Mouse (Mus musculus) myocyte (in vitro differentiated cells): ENCODE measurements around the gene Dcakd. TPM values are rescaled to one million over a fixed set of nuclear protein-coding genes. Genes with fewer than 3 reads are reported as not detected.

Experiments used
- H3K27me3 ChIP-seq: one replicate; pipeline ENCODE4 v1.6.1; 2011; ENCODE audit not compliant: control insufficient read depth, insufficient read depth, insufficient read length
- H3K36me3 ChIP-seq: one replicate; pipeline ENCODE4 v1.6.1; 2011; ENCODE audit not compliant: control insufficient read depth, insufficient read depth
- H3K4me2 ChIP-seq: one replicate; pipeline ENCODE4 v1.6.1; 2011; ENCODE audit warnings: low read depth, control low read depth
- H3K4me3 ChIP-seq: one replicate; pipeline ENCODE4 v1.5.1; 2011; ENCODE audit warnings: mild to moderate bottlenecking, control low read depth, moderate library complexity
- H3K79me2 ChIP-seq: one replicate; pipeline ENCODE4 v1.6.1; 2011; ENCODE audit not compliant: control insufficient read depth, insufficient read depth
- H3ac ChIP-seq: one replicate; pipeline ENCODE4 v1.6.1; 2011; ENCODE audit not compliant: control insufficient read depth, insufficient read length
- CEBPB ChIP-seq: IDR thresholded peaks from 2 replicates; pipeline ENCODE4 v1.6.1; 2011; ENCODE audit warnings: mild to moderate bottlenecking, moderate library complexity; ENCODE audit not compliant: poor library complexity, insufficient read depth, severe bottlenecking
- E2F4 ChIP-seq: IDR thresholded peaks from one replicate; pipeline ENCODE4 v1.6.1; 2011; ENCODE audit warnings: mild to moderate bottlenecking, control low read depth, moderate library complexity; ENCODE audit not compliant: insufficient read depth
- MAX ChIP-seq: IDR thresholded peaks from one replicate; pipeline ENCODE4 v1.6.1; 2011; ENCODE audit warnings: low read depth, mild to moderate bottlenecking, control low read depth
- MYOD1 ChIP-seq, 3 experiments: IDR thresholded peaks; one replicate each; pipeline ENCODE4 v1.6.1; 2011; ENCODE audit warnings: control low read depth in 2 of 3, low read depth in 2 of 3, mild to moderate bottlenecking in 2 of 3, moderate library complexity in 1 of 3; ENCODE audit not compliant: insufficient read length in 2 of 3, control insufficient read depth in 1 of 3
- MYOG ChIP-seq, 3 experiments: IDR thresholded peaks; one replicate each; pipeline ENCODE4 v1.6.1; 2011; ENCODE audit warnings: control low read depth in 2 of 3, low read depth in 2 of 3, mild to moderate bottlenecking in 2 of 3; ENCODE audit not compliant: insufficient read length in 2 of 3, control insufficient read depth in 1 of 3, insufficient read depth in 1 of 3
- POLR2A ChIP-seq: IDR thresholded peaks from one replicate; pipeline ENCODE4 v1.6.1; 2011; ENCODE audit warnings: low read depth, mild to moderate bottlenecking, control low read depth, moderate library complexity; ENCODE audit not compliant: insufficient read length
- POLR2AphosphoS2 ChIP-seq: IDR thresholded peaks from one replicate; pipeline ENCODE4 v1.6.1; 2011; ENCODE audit warnings: low read depth, control low read depth; ENCODE audit not compliant: insufficient read length
- REST ChIP-seq: IDR thresholded peaks from one replicate; pipeline ENCODE4 v1.6.1; 2011; ENCODE audit warnings: mild to moderate bottlenecking, control low read depth, moderate library complexity; ENCODE audit not compliant: insufficient read depth, insufficient read length
- SRF ChIP-seq: IDR thresholded peaks from one replicate; pipeline ENCODE4 v1.6.1; 2011; ENCODE audit warnings: low read depth; ENCODE audit not compliant: control insufficient read depth, insufficient read length
- TCF12 ChIP-seq: IDR thresholded peaks from one replicate; pipeline ENCODE4 v1.6.1; 2011; ENCODE audit warnings: mild to moderate bottlenecking, control low read depth; ENCODE audit not compliant: poor library complexity, insufficient read depth, severe bottlenecking
- TCF3 ChIP-seq: IDR thresholded peaks from one replicate; pipeline ENCODE4 v1.6.1; 2011; ENCODE audit warnings: low read depth, control low read depth; ENCODE audit not compliant: insufficient read length
- USF1 ChIP-seq: IDR thresholded peaks from one replicate; pipeline ENCODE4 v1.6.1; 2011; ENCODE audit warnings: low read depth, mild to moderate bottlenecking, control low read depth, moderate library complexity
- polyA plus RNA-seq: library from polyadenylated mRNA; unstranded; fragments of >200 nt; fragmentation: generic; extraction: Trizol; gene quantifications from one replicate; pipeline ENCODE4 v1.2.1, GENCODE M21; 2012; ENCODE audit warnings: missing spikeins

Dcakd gene
- polyA plus RNA-seq, 1 experiment = 199 TPM

DNA sequence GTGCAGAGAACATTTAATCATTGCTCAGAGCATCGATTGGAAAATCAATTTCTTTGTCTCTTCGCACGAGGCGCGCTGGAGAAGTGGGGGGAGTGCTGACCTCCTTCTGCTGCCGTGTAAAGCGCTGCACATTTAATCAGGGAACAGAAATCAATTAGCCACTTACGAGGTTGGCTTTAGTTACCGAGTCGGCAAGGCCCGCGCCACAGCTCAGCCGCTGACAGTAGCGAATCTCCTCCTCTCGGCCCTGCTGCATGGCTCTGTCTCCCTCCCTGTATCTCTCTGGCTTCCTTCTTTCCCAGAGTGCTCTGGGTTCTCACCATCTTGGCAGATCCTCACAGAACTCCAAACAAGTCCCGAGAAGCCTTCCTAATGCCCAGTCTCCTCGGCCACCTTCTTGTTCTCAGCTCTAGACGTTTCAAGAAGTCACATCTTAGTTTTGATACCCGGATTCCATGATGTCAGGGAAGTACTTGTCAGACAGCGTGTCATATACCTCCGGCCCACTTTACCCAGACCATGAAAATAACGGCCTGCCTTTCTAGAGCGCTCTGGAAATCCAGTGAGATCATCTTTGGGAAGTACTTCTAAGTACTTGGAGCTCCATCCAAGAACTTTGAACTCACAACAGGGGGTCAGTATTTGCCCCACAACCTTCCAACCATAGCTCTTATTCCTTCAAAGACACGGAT is 64.1 kb downstream of the Dcakd start:
- no peak overlapping the region for H3ac ChIP-seq
- H3K4me2 ChIP-seq = no peak overlapping the region
- no peaks in the 10 kb centered on the region for H3K36me3 ChIP-seq
- no peaks in the 10 kb centered on the region for H3K27me3 ChIP-seq
- TF ChIP-seq MYOG (IDR thresholded peaks at IDR 0.05; ENCODE audit: control insufficient read depth in 1 of 3, insufficient read depth in 1 of 3, insufficient read length in 2 of 3, low read depth in 2 of 3) = no peak
- no peak overlapping the region for H3K4me3 ChIP-seq
- no peaks in the 10 kb centered on the region for H3K79me2 ChIP-seq

GRCm38 (mm10) chr11:102963246-102963854 is 64.8 kb downstream of the Dcakd start:
- Histone ChIP-seq H3K36me3 (no peaks in the 10 kb centered on the region), H3K27me3 (no peaks in the 10 kb centered on the region), H3K4me2 (no peak overlapping the region), H3ac (no peak overlapping the region), H3K79me2 (no peaks in the 10 kb centered on the region), H3K4me3 (no peak overlapping the region)
- TF ChIP-seq E2F4 = no peak
- no peak for TF ChIP-seq TCF12
- no peak for TF ChIP-seq REST
- TF ChIP-seq POLR2AphosphoS2 = no peak
- no peak for TF ChIP-seq TCF3
- no peak for TF ChIP-seq USF1
- no peak for TF ChIP-seq MYOD1 (IDR thresholded peaks at IDR 0.05; ENCODE audit: control insufficient read depth in 1 of 3, insufficient read length in 2 of 3, low read depth in 2 of 3)
- TF ChIP-seq CEBPB = no peak
- TF ChIP-seq POLR2A = no peak

DNA sequence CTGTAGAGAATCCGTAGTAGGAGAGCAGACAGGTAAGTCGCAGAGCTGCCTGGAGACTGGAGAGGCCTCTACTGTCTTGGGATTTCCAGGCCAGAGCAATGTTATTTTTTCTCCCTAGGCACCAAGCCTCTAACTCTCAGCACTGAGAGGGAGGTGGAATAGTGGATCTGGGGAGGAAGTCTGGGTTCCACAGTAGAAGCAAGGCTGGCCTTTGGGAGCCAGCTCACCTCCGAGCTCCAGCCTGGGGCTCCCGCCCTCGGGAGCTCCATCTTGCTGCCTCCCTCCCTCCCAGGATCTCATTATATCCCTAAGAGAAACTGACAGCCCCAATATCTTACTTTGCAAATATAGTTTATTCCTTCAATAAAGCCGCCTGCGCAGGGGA is 65.3 kb downstream of the Dcakd start:
- no peaks in the 10 kb centered on the region for H3K79me2 ChIP-seq
- no peak overlapping the region for H3K4me3 ChIP-seq
- H3ac ChIP-seq = no peak overlapping the region
- H3K4me2 ChIP-seq = no peak overlapping the region
- TF ChIP-seq CEBPB (no peak), MYOG (IDR thresholded peaks at IDR 0.05; ENCODE audit: control insufficient read depth in 1 of 3, insufficient read depth in 1 of 3, insufficient read length in 2 of 3, low read depth in 2 of 3) (no peak), POLR2A (no peak), MAX (no peak), SRF (no peak), REST (no peak), TCF3 (no peak), E2F4 (no peak), POLR2AphosphoS2 (no peak)
- no peaks in the 10 kb centered on the region for H3K27me3 ChIP-seq
- no peaks in the 10 kb centered on the region for H3K36me3 ChIP-seq

- no peak for TF ChIP-seq E2F4
- TF ChIP-seq SRF = no peak
- no peak for TF ChIP-seq CEBPB
- no peak for TF ChIP-seq USF1
- Histone ChIP-seq H3ac (no peak overlapping the region), H3K79me2 (no peaks in the 10 kb centered on the region), H3K27me3 (no peaks in the 10 kb centered on the region), H3K4me2 (no peak overlapping the region), H3K36me3 (no peaks in the 10 kb centered on the region), H3K4me3 (no peak overlapping the region)
Measured at GRCm38 (mm10) chr11:102961082-102961481, 67.1 kb downstream of the Dcakd start.

DNA sequence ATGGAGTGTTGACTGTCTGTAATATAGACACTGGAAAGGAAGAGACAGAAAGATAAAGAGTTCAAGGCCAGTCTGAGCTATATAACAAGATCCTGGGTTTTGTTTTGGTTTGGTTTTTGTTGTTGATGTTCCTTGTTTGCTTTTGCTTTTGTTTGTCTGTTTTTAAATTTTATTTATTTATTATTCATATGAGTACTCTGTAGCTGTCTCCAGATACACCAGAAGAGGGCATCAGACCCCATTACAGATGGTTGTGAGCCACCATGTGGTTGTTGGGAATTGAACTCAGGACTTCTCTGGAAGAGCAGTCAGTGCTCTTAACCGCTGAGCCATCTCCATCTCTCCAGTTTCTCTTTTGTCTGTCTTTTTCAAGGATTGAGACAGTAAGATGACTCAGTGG is 69.3 kb downstream of the Dcakd start:
- Histone ChIP-seq H3K4me2 (no peak overlapping the region), H3K27me3 (no peaks in the 10 kb centered on the region), H3K4me3 (no peak overlapping the region), H3K36me3 (no peaks in the 10 kb centered on the region), H3K79me2 (no peaks in the 10 kb centered on the region), H3ac (no peak overlapping the region)
- TF ChIP-seq E2F4 = no peak
- TF ChIP-seq POLR2A = no peak
- no peak for TF ChIP-seq POLR2AphosphoS2
- TF ChIP-seq MYOD1 (IDR thresholded peaks at IDR 0.05; ENCODE audit: control insufficient read depth in 1 of 3, insufficient read length in 2 of 3, low read depth in 2 of 3) = no peak
- no peak for TF ChIP-seq TCF3
- no peak for TF ChIP-seq USF1
- TF ChIP-seq MAX = no peak
- TF ChIP-seq SRF = no peak
- TF ChIP-seq CEBPB = no peak
- no peak for TF ChIP-seq MYOG (IDR thresholded peaks at IDR 0.05; ENCODE audit: control insufficient read depth in 1 of 3, insufficient read depth in 1 of 3, insufficient read length in 2 of 3, low read depth in 2 of 3)
- TF ChIP-seq TCF12 = no peak
- no peak for TF ChIP-seq REST
